Mouse (Mus musculus): Measurements from ENCODE around the gene Il2ra.
A peak's percentile ranks its signal among the peaks of the same experiment; 100 is the strongest.

The Il2ra gene

GRCm38 (mm10) chr2:11705201-11706025 is 62.8 kb downstream of the Il2ra start, which contains the start of gene Il15ra:
TSS of gene Il15ra (plus strand) at chr2:11705290.
- DNase-seq (ENCODE audit: low read depth, low spot score), result peak; percentile 79

GRCm38 (mm10) chr2:11706030-11706745 is 63.6 kb downstream of the Il2ra start:
- no peak for DNase-seq (ENCODE audit: low read depth, low spot score)

- no peak for DNase-seq (ENCODE audit: low read depth, low spot score)
Observed at GRCm38 (mm10) chr2:11706746-11707065, 64.1 kb downstream of the Il2ra start.

DNA sequence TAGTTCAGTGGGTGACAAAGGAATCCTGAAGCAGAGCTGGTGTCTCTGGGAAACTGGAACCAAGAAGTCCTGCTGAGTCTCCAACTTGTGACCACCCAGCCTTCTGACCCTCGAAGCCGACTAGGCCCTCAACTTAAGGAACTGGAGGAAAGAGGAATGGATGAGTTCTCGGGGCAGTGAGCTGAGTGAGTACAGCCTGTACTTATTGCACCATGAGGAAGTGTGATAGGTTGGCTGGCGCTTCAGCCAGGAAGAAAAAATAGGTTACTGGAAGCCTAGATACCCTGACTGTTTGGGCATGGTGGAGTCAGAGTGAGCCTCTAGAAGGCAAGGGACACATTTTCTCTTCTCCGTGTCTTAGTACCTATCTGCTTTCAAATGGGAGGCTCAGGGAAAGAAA is 65.9 kb downstream of the Il2ra start:
- DNase-seq (ENCODE audit: low read depth, low spot score), result no peak

DNA sequence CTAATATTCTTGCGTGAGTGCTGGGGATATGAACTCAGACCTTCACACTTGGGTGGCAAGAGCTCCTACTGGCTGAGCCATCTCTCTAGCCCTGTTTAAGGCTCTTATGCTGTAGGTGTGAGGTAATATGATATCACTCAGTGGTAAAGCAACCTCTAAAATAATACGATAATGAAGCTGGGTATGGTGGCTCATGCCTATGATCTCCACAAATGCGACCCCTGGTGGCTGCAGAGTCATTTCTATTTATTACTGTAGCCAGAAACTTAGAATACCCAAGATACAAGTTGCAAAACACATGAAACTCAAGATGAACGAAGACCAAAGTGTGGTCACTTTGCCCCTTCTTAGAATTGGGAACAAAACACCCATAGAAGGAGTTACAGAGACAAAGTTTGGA is 67.5 kb downstream of the Il2ra start:
- DNase-seq (ENCODE audit: low read depth, low spot score), result peak; percentile 85

DNA sequence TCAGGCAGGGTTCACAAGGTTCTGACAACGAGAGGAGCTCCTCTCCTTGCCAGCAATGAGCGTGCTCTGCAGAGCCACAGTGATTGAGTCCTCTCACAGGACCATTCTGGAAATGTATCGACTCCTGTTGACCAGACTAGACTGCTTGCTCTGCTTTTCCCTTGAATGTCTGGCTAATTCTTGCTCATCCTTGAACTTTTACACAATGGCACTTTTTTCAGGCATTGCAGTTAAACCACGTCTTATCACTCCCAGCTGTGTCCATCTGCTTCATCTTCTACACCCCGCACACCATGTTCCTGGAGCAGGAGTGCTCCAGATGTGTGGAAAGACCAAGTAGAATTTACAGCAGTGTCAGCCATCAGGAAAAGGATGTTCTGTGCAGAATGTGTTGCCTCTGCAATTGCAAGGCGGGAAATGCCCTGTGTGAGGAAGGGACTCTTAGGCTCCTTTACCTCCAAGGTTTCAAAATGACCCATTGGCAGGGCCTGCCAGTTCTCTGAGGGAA is 69.9 kb downstream of the Il2ra start:
- no peak for DNase-seq (ENCODE audit: low read depth, low spot score)

GRCm38 (mm10) chr2:11713021-11713420 is 70.4 kb downstream of the Il2ra start:
- DNase-seq (ENCODE audit: low read depth, low spot score), result no peak

DNA sequence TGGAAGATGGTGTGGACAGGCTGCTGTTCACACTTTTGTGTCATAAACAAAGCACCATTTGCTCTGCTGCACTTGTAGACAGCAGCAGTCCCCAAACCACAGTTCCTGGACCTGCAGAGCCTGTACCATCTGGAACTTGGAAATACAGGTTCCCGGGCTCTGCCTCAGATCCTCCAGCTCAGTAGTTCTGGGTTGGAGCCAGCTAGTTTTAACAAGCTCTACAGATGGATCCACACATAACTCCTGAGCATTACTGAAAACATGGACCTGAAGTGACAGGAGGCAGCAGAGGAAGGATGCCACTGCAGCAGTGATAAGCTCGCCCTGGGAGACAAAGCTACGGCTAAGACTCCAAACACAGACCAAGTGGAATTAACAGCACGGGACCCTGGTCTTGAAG is 71.9 kb downstream of the Il2ra start:
- no peak for DNase-seq (ENCODE audit: low read depth, low spot score)

DNA sequence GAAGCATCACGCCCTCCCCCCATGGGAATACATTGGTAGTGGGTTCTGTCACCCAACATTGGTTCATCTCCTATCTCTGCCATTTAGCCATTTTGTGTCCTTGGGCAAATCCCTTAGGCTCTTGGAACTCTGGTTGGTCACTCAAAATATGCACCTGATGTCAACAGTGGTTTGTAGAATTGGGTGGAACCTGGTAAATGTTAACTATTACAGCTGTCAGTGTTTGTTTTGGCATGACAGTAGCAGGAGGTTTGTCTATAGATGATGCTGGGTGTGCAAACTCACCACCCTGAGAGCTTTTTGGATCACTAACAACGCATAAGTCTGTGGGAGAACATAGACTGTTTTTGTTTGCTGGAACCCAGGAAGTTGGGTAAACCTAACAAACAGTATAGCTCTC is 76.0 kb downstream of the Il2ra start:
- no peak for DNase-seq (ENCODE audit: low read depth, low spot score)

DNA sequence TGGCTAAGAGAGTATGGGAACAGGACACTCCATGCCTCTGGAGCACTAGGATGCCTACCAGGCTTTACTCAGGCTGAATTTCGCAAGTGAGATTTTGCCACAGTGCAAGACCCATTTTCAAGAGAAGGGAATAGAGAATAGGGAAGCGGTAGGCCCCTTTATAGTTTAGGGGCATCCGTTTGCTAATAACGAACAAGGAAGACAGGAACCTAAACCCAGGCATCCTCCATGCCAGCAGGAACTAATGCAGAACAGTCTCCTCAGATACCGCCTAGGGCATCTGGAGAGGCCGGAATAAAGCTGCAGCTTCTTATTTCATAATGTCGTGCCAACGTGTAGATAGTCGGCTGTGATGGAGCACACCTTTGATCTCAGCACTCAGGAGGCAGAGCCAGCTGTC is 80.0 kb downstream of the Il2ra start:
- no peak for DNase-seq (ENCODE audit: low read depth, low spot score)

GRCm38 (mm10) chr2:11727574-11727973 is 85.0 kb downstream of the Il2ra start:
- DNase-seq (ENCODE audit: low read depth, low spot score), result no peak

DNA sequence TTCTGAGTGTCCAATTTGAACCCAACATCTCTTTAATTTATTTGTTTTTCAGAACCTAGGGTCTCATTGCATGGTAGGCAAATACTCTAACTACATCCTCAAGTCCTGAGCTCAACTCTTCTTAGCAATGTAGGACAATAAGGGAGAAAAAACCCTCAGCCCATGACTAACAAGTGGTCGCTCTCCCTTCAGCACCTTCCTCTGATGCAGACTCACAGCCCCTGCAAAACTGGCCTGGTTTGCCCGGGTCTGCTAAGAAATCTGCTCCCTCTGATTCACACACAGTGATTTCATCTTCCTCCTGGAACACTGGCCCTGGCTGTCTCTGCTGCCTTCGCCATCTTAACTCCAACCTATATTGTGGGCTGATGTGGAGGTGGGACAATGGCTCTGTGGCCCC is 86.5 kb downstream of the Il2ra start:
- no peak for DNase-seq (ENCODE audit: low read depth, low spot score)

GRCm38 (mm10) chr2:11732978-11733377 is 90.4 kb downstream of the Il2ra start:
- DNase-seq (ENCODE audit: low read depth, low spot score), result no peak

DNA sequence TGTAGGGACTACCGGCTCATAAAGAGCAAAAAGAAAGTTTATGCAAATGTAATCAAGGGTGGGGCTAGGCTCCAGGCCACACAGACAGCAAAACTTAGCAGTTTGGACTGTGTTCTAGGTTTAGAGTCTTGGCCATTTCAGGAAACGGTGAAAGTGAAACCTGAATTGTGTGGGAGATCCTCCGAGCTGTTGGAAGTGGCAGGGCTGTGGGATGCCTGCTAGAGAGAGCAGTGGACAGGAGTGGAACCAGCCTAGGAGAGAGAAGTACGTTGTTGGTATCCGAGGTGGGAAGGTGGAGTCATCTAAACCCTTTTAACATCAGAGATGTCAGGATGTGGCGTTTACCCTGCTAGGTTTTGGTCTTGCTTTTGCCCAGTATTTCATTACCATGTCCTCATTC is 93.2 kb downstream of the Il2ra start:
- DNase-seq (ENCODE audit: low read depth, low spot score), result no peak

DNA sequence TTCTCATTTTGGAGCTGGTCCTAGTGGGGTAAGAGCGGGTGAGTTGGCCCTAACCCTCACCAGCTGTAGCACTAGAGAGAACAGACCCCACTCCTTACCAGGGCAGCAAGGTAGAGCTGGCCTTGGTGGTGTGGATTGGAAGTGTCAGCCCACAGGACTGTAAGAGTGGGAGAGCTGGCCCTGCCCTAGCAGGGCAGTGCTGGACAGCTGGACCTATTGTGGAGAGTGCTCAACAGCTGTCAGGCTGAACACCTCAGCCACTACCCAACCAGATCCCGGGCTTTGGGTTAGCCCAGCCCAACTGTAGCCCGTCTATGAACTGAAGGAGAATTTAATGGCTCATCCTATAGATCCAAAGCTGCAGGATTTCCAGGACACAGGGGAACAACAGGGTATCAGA is 96.2 kb downstream of the Il2ra start:
- no peak for DNase-seq (ENCODE audit: low read depth, low spot score)

DNA sequence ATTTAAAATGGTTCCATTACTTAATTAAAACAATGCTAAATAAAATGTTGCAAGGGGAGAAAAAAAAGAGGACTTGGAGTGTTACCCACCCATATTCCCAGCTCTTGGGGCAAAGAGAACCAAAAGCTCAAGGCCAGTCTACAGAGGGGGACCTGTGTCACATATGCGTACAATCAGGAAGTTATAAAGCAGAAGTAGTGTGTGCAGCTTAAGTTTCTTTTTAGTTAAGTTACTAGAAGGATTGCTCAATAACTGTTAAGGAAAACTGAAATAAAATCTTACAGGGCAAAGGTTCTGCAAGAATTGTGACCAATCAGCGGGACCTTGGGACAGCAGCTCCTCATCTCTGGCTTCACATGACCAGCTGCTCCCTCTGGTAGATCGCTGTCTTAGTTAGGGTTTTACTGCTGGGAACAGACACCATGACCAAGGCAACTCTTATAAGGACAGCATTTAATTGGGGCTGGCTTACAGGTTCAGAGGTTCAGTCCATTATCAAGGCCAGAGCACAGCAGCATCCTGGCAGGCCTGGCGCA is 97.0 kb downstream of the Il2ra start:
- no peak for DNase-seq (ENCODE audit: low read depth, low spot score)
